Mouse (Mus musculus) frontal cortex, postnatal 10 days (tissue): ENCODE measurements around the gene Tnip1.

Experiments
- DNase-seq, 2 experiments: peaks; one replicate each; pipeline ENCODE4 v3.0.0; 2022; ENCODE audit warnings: low spot score in 2 of 2, mixed read lengths in 1 of 2

Tnip1 gene

DNA sequence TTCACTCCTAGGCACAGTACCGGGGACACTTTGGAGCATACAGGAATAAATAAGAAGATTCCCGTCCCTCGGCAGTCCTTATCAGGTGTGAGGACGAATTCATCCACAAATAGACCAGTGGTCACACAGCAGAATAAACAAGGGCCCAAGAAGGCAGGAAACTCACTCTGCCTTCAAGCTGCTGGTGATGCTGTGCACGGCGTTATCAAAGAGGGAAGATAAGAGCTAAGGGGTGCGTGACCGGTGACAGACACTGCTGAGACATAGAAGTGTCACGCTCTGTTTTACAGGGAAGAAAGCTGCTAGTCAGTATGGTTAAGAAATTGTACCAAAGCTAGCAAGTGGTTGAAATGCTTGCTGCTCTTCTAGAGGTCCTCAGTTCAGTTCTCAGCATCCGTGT, 82.8 kb downstream of the Tnip1 start:
- DNase-seq, result no peak

DNA sequence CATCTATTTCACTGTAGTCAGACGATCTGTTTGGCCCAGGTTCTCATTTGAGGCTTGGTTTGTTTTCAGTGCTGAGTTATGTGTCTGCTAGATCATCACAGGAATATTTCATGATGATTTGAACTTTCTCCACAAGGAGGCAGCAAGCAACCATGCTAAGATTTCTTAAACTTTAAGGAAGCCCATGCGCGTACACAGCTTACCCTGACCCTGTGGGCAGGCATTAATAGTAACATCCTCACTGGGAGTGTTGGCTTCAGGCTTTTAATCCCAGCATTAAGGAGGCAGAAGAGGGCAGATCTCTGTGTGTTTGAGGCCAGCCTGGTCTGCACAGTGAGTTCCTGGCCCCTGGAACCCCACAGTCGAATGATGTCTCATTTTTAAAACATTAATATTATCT, 83.3 kb downstream of the Tnip1 start:
- no peak for DNase-seq

DNA sequence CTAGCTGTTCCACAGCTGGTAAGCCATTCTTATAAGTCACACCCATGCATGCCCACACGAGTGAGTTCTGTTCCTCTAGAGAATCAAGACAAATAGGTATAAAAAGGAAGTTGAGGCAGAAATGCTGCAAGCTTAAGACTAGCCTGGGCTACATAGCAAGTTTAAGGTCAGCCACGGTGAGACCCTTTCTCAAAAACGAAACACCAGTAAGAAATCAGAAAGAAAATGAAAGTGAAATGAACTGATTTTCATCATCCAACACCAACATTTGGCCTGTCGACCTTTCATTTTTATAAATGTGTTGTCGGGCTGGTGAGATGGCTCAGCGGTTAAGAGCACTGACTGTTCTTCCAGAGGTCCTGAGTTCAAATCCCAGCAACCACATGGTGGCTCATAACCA, 83.8 kb downstream of the Tnip1 start:
- DNase-seq, result no peak

DNA sequence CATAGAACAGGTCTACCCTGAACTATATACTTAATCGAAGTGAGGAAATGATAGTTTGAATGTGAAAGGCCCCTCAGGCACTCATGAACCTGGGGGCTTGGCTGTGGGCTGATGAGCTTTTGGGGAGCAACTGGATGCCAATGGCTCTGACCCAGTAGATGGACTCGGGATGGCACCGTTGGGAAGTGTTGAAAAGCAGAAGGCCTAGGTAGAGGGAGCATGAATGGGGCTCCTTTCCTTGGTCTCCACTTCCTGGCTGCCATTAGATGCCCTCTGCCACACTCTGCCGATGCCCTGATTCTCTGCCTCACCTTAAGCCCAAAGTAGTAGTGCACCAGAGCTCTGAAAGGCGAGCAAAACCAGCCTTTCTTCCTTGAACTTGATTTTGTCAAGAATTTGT, 86.7 kb downstream of the Tnip1 start:
- no peak for DNase-seq

DNA sequence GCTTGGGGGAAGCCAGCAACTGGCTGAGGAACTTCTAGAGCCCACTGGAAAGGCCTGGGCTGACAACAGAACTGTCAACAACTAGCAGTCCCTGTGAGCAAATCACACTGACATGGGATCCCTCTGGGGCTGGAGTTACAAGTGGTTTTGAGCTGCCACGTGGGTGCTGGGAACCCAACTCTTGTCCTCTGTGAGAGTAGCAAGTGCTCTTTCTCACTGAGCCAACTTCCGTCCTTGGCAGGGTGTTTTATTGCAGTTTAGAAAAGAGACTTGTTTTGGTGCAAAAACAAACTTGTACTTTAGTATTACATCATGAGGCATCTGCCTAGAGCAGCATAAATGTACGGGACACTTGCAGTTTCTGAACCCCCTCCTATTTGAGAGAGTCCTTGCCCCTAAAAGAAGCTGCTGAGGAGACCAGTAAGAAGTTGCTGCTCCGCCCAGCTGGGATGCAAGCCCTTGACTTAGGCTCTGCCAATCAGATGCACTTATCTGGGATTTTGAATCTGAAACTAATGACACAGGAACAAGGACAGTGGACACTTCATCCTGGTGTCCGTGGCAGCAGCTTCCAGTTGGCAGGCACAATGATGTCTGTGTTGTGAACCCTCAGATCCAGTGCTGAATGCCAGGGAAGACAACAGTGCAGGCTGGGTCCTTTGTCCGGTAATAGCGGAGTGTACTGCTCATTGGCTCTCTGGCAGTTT, 90.7 kb downstream of the Tnip1 start:
- no peak for DNase-seq

DNA sequence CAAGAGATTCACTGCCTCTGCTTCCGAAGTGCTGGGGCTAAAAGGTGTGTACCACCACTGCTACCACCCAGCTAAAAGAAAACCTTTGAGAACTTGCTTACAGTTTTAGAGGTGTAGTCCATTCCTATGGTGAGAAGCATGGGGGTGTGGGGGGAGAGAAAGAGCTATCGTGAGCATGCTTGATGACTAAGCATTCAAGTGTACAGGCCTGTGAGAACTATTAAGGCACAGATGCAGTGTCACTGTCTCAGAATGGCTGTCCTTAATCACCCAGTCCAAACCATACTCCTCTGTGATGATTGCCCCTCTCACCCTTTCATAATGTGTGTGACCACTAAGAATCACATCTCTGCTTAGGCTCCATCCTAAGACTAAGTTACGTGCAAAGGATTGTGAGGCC, 93.4 kb downstream of the Tnip1 start:
- DNase-seq, result no peak

DNA sequence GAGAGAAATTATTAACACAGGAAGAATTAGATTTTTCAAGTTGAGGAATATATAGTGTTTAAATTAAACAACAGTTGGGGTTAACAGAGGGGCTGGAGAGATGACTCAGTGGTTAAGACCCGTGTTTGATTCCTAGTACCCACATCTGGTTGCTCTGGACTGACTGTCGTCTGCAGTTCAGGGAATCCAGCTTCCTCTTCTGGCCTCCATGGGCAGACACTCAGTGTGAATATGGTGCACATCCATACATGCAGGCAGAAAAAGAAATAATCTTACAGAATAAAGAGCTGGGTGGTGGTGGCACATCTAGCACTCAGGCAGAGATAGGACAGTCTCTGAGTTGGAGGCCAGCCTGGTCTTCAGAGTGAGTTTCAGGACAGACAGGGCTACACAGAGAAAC, 94.3 kb downstream of the Tnip1 start:
- DNase-seq, result no peak

DNA sequence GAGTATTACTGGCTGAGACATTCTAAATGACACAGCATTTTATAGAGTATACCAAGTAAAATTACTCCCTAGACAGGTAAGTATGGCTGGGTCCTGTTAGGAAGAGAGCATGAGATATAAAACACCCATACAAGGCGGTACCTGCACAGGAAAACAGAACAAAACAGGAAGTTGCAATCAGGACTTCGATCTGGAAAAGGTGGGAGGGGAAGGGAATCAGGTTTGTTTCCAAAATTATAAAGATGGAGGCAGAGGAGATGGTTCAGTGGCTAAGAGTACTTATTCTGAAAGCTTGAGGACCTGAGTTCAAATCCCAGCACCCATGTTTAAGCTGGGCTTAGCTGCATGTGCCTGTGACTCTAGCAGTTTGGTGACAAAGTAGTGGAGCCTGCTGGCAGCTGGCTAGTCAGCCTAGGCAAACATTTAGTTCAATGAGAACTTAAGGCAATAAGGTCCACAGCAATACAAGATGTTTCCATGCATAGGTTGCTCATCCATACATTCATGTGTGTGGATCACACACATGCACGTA, 94.7 kb downstream of the Tnip1 start:
- no peak for DNase-seq

DNA sequence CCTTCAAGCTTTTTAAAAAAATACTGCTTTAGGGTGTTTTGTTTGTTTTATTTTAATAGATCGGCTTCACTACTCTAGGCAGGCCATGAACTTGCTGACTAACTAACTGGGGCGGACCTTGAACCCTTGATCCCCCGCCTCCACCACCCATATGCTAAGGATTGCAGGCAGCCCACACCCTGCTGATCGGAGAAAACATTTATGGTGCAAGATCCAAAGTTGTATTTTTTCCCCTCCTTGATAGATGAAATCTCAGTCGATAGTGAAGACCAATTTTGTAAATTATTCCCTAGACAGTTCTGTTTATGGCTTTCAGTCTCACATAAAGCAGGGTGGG, 95.7 kb downstream of the Tnip1 start:
- no peak for DNase-seq

DNA sequence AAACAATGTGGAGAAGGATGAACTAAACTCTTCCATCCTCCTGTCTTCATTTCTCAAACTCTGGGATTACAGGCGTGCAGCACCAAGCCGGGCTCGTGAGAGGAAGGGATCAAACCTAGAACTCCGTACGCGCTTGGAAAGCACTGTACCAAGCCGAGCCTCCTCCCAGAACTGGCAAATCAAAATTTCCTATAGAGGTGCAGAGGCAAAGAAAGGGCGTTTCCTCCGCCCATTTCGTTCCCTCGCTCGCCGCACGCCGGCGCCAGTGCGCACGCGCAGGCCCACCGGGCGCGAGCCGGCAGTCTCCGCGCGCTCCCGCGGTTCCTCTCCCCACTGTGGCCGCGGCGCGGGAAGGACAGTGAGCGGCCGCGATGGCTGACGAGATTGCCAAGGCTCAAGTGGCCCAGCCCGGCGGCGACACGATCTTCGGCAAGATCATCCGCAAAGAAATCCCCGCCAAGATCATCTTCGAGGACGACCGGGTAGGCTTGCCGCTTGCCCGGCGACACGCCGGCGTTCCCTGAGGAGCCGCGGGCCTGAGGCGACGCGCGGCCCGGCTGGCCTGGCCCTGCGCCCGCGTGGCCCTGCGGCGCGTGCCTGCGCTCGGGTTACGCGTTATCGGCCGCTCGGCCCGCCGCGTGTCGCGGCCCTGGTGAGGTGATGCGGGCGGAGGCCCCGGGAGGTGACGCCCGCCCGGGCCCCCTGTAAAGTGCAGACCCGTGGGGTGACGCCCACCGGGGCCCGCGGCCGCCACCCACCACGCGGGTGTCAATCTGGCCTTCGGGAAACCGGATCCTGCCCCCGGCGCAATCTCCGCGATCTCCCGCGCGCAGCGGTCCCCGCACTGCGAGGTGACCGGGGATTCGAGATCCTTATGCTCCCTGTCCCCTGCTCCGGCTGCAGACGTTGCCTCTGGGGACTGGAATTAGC, 96.3 kb downstream of the Tnip1 start, which contains the start of gene Hint1:
Hint1 (plus strand) TSS at position 265 of the 930 bp plus-strand sequence.
- DNase-seq, result peak; percentile 82 to 93

DNA sequence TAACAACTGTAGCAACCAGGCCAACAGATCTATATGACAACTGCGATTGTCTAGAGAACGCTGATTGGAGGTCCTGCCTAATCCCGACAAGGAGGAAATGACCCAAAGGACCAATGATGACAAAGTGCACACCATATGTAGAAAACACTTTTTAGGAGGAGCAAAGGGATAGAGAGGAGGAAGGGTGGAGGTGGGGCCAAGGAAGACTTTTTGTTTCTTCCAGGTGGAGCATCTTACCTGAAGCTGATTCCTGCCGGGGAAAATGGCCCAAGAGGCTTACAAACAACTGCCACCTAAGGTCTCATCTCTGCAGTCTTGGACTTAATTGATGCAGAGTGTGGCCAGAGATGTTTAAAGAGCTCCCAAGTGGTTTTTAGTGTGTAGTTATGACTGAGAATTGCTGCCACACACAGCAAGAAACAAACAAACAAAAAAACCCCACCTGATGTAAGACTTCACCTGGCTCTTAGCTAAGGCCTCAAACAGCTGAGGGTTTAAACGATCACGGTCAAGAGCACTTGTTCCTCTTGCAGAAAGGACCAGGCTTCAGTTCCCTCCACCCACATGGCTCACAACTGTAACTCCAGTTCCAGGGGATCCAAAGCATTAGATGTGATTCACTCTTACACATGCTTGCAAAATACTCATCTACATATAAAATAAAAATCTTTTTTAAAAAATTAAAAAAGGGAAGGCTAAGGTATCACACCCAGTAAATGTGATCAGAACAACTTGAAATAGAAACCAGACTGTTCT, 97.2 kb downstream of the Tnip1 start:
- DNase-seq, result no peak

DNA sequence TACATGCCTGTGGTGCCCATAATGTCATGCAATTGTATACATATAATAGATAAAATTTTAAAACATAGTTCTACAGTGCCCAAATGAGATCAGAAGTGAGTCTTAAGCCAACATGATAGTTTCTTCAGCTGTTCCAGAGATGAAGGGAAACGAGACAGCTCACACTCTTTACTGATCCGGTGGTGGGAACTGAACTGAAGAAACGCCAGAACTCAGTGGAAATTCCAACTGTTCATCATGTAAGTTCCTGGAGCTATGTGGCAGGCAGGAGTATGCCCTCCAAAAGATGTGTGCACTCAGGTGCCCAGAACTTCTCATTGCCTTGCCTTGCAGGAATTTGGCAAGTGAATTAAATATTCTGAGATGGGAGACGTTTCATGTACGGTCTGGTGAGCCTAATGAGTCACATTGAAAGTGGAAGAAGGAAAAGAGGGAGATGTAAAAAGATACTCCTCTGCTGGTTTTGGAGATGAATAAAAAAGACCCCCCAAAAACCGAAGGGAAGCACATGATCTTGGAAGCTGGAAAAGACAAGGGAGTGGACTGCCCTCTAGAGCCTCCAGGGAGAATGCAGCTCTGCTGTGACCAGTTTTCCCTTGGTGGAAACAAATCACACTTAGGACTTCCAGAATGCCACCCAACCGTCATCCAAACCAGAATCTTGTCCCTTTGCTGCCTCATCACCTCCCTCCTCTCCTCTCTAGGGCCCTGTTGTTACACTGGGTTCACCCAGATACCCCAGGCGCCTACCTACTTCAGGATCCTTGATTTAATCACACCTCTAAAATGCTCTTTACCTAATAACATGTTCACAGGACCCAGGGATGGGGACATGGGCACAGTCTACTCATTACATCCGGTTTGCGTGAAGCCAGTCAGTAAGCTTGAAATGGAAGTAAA, 99.8 kb downstream of the Tnip1 start:
- DNase-seq, result peak in 1 of 2 experiments; percentile 66

DNA sequence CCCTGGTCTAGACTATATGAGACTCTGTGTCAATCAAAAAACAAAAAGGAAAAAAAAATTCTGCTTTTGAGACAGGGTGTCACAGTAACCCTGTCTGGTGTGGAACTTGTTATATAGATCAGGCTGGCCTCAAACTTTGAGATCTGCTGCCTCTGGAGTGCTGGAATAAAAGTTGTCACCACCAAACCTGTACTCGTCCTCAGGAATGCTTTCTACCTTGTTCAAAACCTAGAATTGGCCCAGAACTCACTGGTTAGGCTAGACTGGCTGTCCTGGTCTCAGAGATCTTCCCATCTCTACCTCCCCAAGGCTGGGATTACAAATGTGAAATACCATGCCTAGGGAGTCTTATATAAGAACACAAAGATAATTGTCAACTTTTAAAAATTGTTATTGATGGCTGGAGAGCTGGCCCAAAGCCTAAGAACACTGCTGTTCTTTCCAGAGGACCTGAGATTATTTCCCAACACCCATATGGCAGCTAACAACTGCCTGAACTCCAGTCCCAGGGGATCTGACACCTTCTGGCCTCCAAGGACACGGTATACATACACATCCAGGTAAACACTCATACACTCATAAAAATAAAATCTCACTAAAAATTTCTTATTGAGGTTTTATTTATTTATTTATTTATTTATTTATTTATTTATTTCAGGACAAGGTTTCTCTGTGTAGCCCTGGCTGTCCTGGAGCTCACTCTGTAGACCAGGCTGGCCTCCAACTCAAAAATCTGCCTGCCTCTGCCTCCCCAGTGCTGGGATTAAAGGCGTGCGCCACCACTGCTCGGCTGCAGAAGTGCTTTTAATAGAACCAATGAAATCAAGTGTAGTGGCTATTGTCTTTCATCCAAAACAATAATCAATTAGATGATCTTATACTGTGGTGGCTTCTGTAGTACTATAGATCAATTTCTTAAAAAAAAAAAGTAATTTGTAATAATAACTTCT, 101.0 kb downstream of the Tnip1 start:
- DNase-seq, result no peak
